Mouse (Mus musculus) embryonic facial prominence, embryonic 10.5 days (tissue): ENCODE data around the gene Axl. TPM values are rescaled to one million over a fixed set of nuclear protein-coding genes. Genes with fewer than 3 reads are reported as not detected.

Source experiments
- DNase-seq: peaks from one replicate; pipeline ENCODE4 v3.0.0-alpha.2; 2017; ENCODE audit warnings: low spot score
- H3K27ac ChIP-seq: fragments of 300-500 bp; sonication (generic); replicated peaks from 2 replicates; pipeline ENCODE4 v1.5.1; 2016; ENCODE audit warnings: mild to moderate bottlenecking
- H3K27me3 ChIP-seq: fragments of 300-500 bp; sonication (generic); replicated peaks from 2 replicates; pipeline ENCODE4 v1.6.1; 2016; ENCODE audit warnings: low read depth, mild to moderate bottlenecking; ENCODE audit not compliant: poor library complexity, severe bottlenecking
- H3K36me3 ChIP-seq: fragments of 300-500 bp; sonication (generic); replicated peaks from 2 replicates; pipeline ENCODE4 v1.6.1; 2016; ENCODE audit warnings: mild to moderate bottlenecking, moderate library complexity
- H3K4me1 ChIP-seq: fragments of 300-500 bp; sonication (generic); 2 replicates; pipeline ENCODE4 v1.6.1; 2016
- H3K4me3 ChIP-seq: fragments of 300-500 bp; sonication (generic); 2 replicates; pipeline ENCODE4 v1.5.1; 2016; ENCODE audit warnings: mild to moderate bottlenecking, moderate library complexity
- H3K9me3 ChIP-seq: fragments of 300-500 bp; sonication (generic); 2 replicates; pipeline ENCODE4 v1.6.1; 2016; ENCODE audit warnings: mild to moderate bottlenecking
- WGBS: fragments of 180-500 bp; shearing (Covaris S2); methylation state at CpG from one replicate; pipeline ENCODE4 v1.1.7; 2016; 5-methylcytosine and 5-hydroxymethylcytosine counted together
- polyA plus RNA-seq: library from polyadenylated mRNA; unstranded; fragments of >200 nt; fragmentation: Nextera tagmentation; extraction: Ambion mirVana; gene quantifications from 2 replicates; pipeline ENCODE4 v1.2.1, GENCODE M21; 2016

The Axl gene
- polyA plus RNA-seq, 1 experiment from 2014 or later, result 29.7 TPM

DNA sequence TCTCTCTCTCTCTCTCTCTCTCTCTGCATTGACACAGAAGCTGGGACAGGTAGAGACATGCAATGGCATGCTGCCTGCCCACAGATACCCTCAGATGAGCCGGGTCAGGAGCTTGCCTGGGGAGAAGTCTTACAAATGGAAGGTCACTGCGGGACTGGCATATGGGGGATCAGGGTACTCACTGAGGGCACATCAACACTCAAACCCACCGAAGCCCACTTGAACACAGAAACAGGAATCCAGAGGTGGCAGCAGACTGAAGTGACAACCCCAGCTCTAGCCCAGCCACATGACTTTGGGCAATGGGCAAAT lies 580 bp upstream of the Axl start:
- peaks cover 8% of the 10 kb centered on the region; the same call in 1 of the 2 replicates for H3K36me3 ChIP-seq
- peaks cover 37% of the 10 kb centered on the region; the same call in 1 of the 2 replicates for H3K27me3 ChIP-seq
- H3K9me3 ChIP-seq, result no peaks in the 10 kb centered on the region
- 35% methylated on average over 3 of the region's 3 CpGs for WGBS
- no peak for DNase-seq
- H3K4me3 ChIP-seq, result peak overlapping the region; percentile 66
- peaks cover 50% of the 10 kb centered on the region for H3K4me1 ChIP-seq
- peak overlapping the region; percentile 83 for H3K27ac ChIP-seq

DNA sequence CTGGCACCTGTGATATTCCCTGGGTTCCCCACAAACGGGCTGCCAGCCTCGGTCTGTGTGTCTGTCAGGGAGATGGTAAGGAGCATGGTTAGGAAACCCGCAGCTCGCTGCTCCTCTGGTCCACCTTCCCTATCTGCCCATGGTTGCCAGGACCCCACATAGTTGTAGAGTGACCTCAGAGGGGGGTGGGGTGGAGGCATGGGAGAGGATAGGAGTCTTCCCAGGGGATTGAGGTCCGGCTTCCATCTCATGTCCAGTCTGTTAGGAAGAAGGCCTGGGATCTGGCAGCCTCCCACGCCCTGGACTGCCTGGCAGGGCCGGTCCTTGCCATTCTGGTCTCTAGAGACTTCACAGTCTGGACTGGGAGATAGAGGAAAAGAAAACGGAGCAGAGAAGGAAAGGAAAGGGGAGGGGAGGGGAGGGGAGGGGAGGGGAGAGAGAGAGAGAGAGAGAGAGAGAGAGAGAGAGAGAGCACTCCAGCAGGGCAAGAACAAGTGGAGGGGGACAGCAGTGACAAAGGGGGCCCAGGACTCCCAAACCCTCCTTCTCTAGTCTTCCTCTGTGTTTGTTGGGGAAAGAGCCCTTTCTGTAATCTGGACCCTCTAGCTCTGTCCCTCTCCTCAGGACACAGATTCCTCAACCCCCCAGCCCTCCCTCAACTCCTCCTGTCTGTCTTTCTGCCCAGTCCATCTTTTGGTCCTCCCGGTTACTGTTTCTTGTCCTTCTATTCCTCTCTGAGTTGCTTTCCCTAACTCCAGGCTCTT lies 867 bp downstream of the Axl start:
- H3K27me3 ChIP-seq, result peaks cover 40% of the 10 kb centered on the region; the same call in 1 of the 2 replicates
- H3K36me3 ChIP-seq, result peaks cover 8% of the 10 kb centered on the region; the same call in 1 of the 2 replicates
- peak overlapping the region; percentile 66 for H3K4me3 ChIP-seq
- H3K9me3 ChIP-seq, result no peaks in the 10 kb centered on the region
- peak overlapping the region; percentile 83 for H3K27ac ChIP-seq
- 24% methylated on average over 9 of the region's 9 CpGs for WGBS
- H3K4me1 ChIP-seq, result peaks cover 51% of the 10 kb centered on the region
- peak; percentile 15 for DNase-seq

- peaks cover 8% of the 10 kb centered on the region; the same call in 1 of the 2 replicates for H3K36me3 ChIP-seq
- peaks cover 40% of the 10 kb centered on the region; the same call in 1 of the 2 replicates for H3K27me3 ChIP-seq
- 75% methylated on average over 4 of the region's 4 CpGs for WGBS
- no peaks in the 10 kb centered on the region for H3K9me3 ChIP-seq
- no peak for DNase-seq
- peak overlapping the region; percentile 83; the same call in 1 of the 2 replicates for H3K27ac ChIP-seq
- peak overlapping the region; percentile 66 for H3K4me3 ChIP-seq
- peaks cover 58% of the 10 kb centered on the region for H3K4me1 ChIP-seq
Measured at GRCm38 (mm10) chr7:25786974-25787373, 1.5 kb downstream of the Axl start.

- H3K36me3 ChIP-seq, result peaks cover 8% of the 10 kb centered on the region; the same call in 1 of the 2 replicates
- H3K27me3 ChIP-seq, result peaks cover 40% of the 10 kb centered on the region
- no peak overlapping the region for H3K4me3 ChIP-seq
- H3K9me3 ChIP-seq, result no peaks in the 10 kb centered on the region
- peaks cover 70% of the 10 kb centered on the region for H3K4me1 ChIP-seq
- peak overlapping the region; percentile 19; the same call in 1 of the 2 replicates for H3K27ac ChIP-seq
- no peak for DNase-seq
- WGBS, result 75% methylated on average over 4 of the region's 4 CpGs
Measured at GRCm38 (mm10) chr7:25785752-25786151, 2.8 kb downstream of the Axl start.

DNA sequence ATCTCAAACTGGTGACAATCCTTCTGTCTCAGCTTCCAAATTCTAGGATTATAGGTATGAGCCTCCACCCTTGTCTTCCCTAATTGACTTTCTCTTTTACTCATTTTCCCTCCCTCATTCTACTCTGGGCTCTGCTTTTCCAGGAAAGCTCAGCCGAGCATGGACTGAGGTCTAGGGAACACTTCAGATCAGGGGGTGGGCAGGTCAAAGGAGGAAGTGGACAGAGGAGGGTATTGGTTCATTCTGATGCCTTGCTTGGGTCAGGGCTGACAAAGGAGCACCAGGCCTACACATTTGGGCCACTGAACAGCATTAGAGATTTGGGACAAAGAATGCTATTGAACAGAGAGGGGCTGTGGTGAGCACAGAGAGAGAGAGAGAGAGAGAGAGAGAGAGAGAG lies 3.7 kb downstream of the Axl start:
- WGBS, result 33% methylated on average over 1 of the region's 1 CpGs

DNA sequence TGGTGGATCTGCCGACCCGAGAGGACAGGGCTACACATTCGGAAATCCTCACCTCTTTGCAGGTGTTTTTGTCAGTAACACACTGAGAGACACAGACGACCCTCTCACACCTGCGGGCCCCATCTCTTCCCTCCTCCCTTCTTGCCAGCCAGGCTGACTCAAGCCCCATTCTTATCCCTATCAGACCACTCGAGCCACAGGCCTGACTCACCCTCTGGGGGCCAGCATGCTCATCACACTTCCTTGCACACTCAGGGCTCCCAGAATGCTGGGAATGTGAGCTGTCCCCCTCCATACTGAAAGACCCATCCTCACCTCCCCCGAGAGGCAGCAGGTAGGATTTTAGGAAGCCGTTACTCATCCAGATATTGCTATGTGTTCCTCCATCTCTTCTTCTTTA lies 4.8 kb downstream of the Axl start:
- peaks cover 57% of the 10 kb centered on the region for H3K4me1 ChIP-seq
- WGBS, result 66% methylated on average over 8 of the region's 8 CpGs

More for the DNA sequence above, 3.7 kb downstream of the Axl start:
- H3K36me3 ChIP-seq, result peaks cover 12% of the 10 kb centered on the region; the same call in 1 of the 2 replicates
- no peak overlapping the region for H3K27ac ChIP-seq
- peaks cover 33% of the 10 kb centered on the region for H3K27me3 ChIP-seq
- H3K4me3 ChIP-seq, result no peak overlapping the region
- peaks cover 67% of the 10 kb centered on the region for H3K4me1 ChIP-seq
- DNase-seq, result no peak
- no peaks in the 10 kb centered on the region for H3K9me3 ChIP-seq

DNA sequence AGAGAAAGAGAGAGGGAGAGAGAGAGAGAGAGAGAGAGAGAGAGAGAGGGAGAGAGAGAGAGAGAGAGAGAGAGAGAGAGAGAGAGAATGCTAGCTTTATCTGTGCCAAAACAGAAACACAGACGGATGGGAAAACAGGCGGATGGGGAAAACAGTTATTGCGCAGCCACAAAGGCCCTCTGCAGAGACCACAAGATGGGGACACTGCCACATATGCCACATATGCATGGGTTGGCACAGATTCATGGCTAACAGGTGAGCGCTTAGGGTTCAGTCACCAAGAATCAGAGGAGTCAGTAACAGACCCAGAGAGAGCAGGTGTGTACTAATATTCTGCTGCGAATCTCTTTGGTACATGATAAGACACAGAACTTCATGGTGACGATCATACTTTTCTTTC lies 5.8 kb downstream of the Axl start:
- no peak for DNase-seq
- no peaks in the 10 kb centered on the region for H3K9me3 ChIP-seq
- H3K27ac ChIP-seq, result no peak overlapping the region
- H3K27me3 ChIP-seq, result peaks cover 16% of the 10 kb centered on the region
- H3K4me1 ChIP-seq, result peaks cover 47% of the 10 kb centered on the region
- H3K36me3 ChIP-seq, result peaks cover 22% of the 10 kb centered on the region
- 88% methylated on average over 6 of the region's 6 CpGs for WGBS
- no peak overlapping the region for H3K4me3 ChIP-seq

More for the DNA sequence above, 4.8 kb downstream of the Axl start:
- no peak overlapping the region for H3K27ac ChIP-seq
- no peak overlapping the region for H3K4me3 ChIP-seq
- no peaks in the 10 kb centered on the region for H3K9me3 ChIP-seq
- peaks cover 12% of the 10 kb centered on the region; the same call in 1 of the 2 replicates for H3K36me3 ChIP-seq
- no peak for DNase-seq
- H3K27me3 ChIP-seq, result peaks cover 24% of the 10 kb centered on the region

- peaks cover 41% of the 10 kb centered on the region for H3K4me1 ChIP-seq
- H3K27me3 ChIP-seq, result peaks cover 9% of the 10 kb centered on the region
- WGBS, result 42% methylated on average over 11 of the region's 11 CpGs
- H3K9me3 ChIP-seq, result no peaks in the 10 kb centered on the region
- peak overlapping the region; percentile 85 for H3K27ac ChIP-seq
- DNase-seq, result no peak
- H3K4me3 ChIP-seq, result peak overlapping the region; percentile 58
- H3K36me3 ChIP-seq, result peaks cover 29% of the 10 kb centered on the region
Measured at GRCm38 (mm10) chr7:25781937-25782610, 6.4 kb downstream of the Axl start.

- Histone ChIP-seq H3K27ac (peak overlapping the region; percentile 85), H3K27me3 (peaks cover 3% of the 10 kb centered on the region; the same call in 1 of the 2 replicates), H3K4me3 (peak overlapping the region; percentile 58), H3K9me3 (no peaks in the 10 kb centered on the region), H3K4me1 (peaks cover 35% of the 10 kb centered on the region), H3K36me3 (peaks cover 35% of the 10 kb centered on the region)
- peak; percentile 42 for DNase-seq
- 10% methylated on average over 33 of the region's 33 CpGs for WGBS
Measured at GRCm38 (mm10) chr7:25781321-25781936, 7.1 kb downstream of the Axl start.

- Histone ChIP-seq H3K9me3 (no peaks in the 10 kb centered on the region), H3K27ac (0 out of 2 replicates have a peak overlapping the region, but pooled peaks have one; percentile 85), H3K27me3 (peaks cover 3% of the 10 kb centered on the region; the same call in 1 of the 2 replicates), H3K4me1 (peaks cover 28% of the 10 kb centered on the region), H3K36me3 (peaks cover 42% of the 10 kb centered on the region), H3K4me3 (no peak overlapping the region)
- DNase-seq, result no peak
- 65% methylated on average over 4 of the region's 4 CpGs for WGBS
Measured at GRCm38 (mm10) chr7:25780753-25781152, 7.8 kb downstream of the Axl start.

DNA sequence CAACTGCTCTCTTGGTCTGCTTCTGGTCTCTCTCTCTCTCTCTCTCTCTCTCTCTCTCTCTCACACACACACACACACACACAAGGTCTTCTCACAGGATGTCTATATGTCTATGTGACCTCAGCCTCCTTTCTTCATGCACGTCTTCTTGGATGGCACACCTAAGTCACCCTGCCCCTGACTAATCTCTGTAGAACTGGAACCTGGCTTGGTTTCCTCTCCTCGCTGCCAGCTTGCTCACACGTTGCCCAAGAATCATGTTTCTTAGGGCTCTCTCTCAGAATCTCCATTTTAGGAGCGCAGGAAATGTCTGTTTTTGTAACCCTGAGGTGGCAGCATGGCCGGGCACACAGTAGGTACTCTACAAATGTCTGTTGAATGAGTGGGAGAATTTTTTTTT lies 8.5 kb downstream of the Axl start:
- DNase-seq, result no peak
- H3K9me3 ChIP-seq, result no peaks in the 10 kb centered on the region
- 87% methylated on average over 5 of the region's 5 CpGs for WGBS
- peaks cover 3% of the 10 kb centered on the region; the same call in 1 of the 2 replicates for H3K27me3 ChIP-seq
- H3K4me3 ChIP-seq, result no peak overlapping the region
- peaks cover 22% of the 10 kb centered on the region for H3K4me1 ChIP-seq
- H3K36me3 ChIP-seq, result peaks cover 37% of the 10 kb centered on the region
- H3K27ac ChIP-seq, result no peak overlapping the region

GRCm38 (mm10) chr7:25768229-25768628 lies 20.3 kb downstream of the Axl start:
- no peaks in the 10 kb centered on the region for H3K9me3 ChIP-seq
- no peaks in the 10 kb centered on the region for H3K27me3 ChIP-seq
- WGBS, result 85% methylated on average over 5 of the region's 5 CpGs
- peaks cover 89% of the 10 kb centered on the region for H3K36me3 ChIP-seq
- DNase-seq, result no peak
- peaks cover 11% of the 10 kb centered on the region for H3K4me1 ChIP-seq
- H3K4me3 ChIP-seq, result no peak overlapping the region
- H3K27ac ChIP-seq, result no peak overlapping the region
